Mouse (Mus musculus) layer of hippocampus, adult 2 months (tissue): ENCODE data around the gene Sh3bp5. TPM values are rescaled to one million over a fixed set of nuclear protein-coding genes. Genes with fewer than 3 reads are reported as not detected.
"Not testable (repeated sequence)": the region's sequence is repeated elsewhere in the genome, so short reads cannot be mapped to it uniquely, and the experiment has no call there.

Experiments used
- DNase-seq, 2 experiments: peaks; one replicate each; pipeline ENCODE4 v3.0.0; 2022; ENCODE audit warnings: low spot score in 2 of 2
- H3K27ac ChIP-seq: fragments of 200-600 bp; 2 replicates; pipeline ENCODE4 v1.8.1; 2022
- H3K4me3 ChIP-seq: fragments of 200-600 bp; 2 replicates; pipeline ENCODE4 v1.8.1; 2022; ENCODE audit warnings: mild to moderate bottlenecking
- CTCF ChIP-seq: fragments of 200-600 bp; conservative IDR thresholded peaks from 2 replicates; pipeline ENCODE4 v1.8.1; 2022; ENCODE audit warnings: antibody characterized with exemption, mild to moderate bottlenecking, moderate library complexity
- long read RNA-seq, 2 experiments: library from polyadenylated mRNA; stranded (forward); transcript quantifications; one replicate each; pipeline ENCODE4 v2.0.0; 2021; ENCODE audit warnings: borderline mapping rate in 2 of 2
- total RNA-seq, 2 experiments: library from RNA; stranded (reverse); gene quantifications; 2 replicates each; pipeline ENCODE4 v1.2.3; 2021

The Sh3bp5 gene
- total RNA-seq, result 100 to 1,000 TPM; 147 to 158 TPM
- long read RNA-seq, experiment 1, transcript Sh3bp5-201 (9 exons, 2,684 nt), result major isoform, 120 of 137 reads
- long read RNA-seq, experiment 1, partial matches to known transcripts, result 6 of 137 reads
- long read RNA-seq, experiment 1, other reads (novel, unspliced or antisense), result 11 of 137 reads
- long read RNA-seq, experiment 2, transcript Sh3bp5-201 (9 exons, 2,684 nt), result major isoform, 148 of 165 reads
- long read RNA-seq, experiment 2, partial matches to known transcripts, result 6 of 165 reads
- long read RNA-seq, experiment 2, other reads (novel, unspliced or antisense), result 11 of 165 reads

- peak; percentile 100 for TF ChIP-seq CTCF
- peak within 1 kb of the TSS; percentile 93 for H3K4me3 ChIP-seq
- H3K27ac ChIP-seq, result peak within 1 kb of the TSS; percentile 97
- DNase-seq, result peak; percentile 87 to 93
These were observed at the start of gene Sh3bp5 for GRCm38 (mm10) chr14:31435930-31436693. TSS of gene Sh3bp5 (minus strand) at chr14:31436078.

GRCm38 (mm10) chr14:31482417-31482816, 46.5 kb upstream of the Sh3bp5 start:
- no peak overlapping the region for H3K27ac ChIP-seq
- DNase-seq, result no peak
- no peak overlapping the region for H3K4me3 ChIP-seq
- TF ChIP-seq CTCF, result no peak

GRCm38 (mm10) chr14:31473297-31473696, 37.4 kb upstream of the Sh3bp5 start:
- TF ChIP-seq CTCF, result peak; percentile 51
- no peak overlapping the region for H3K27ac ChIP-seq
- DNase-seq, result no peak
- no peak overlapping the region for H3K4me3 ChIP-seq

GRCm38 (mm10) chr14:31472451-31473061, 36.7 kb upstream of the Sh3bp5 start:
- peak; percentile 92 for TF ChIP-seq CTCF
- H3K4me3 ChIP-seq, result no peak overlapping the region
- DNase-seq, result peak; percentile 54 to 72
- no peak overlapping the region for H3K27ac ChIP-seq

- peak; percentile 36 for TF ChIP-seq CTCF
- DNase-seq, result no peak
- Histone ChIP-seq H3K27ac (no peak overlapping the region), H3K4me3 (no peak overlapping the region)
These were observed 33.8 kb upstream of the Sh3bp5 start for GRCm38 (mm10) chr14:31469711-31470110.

- TF ChIP-seq CTCF, result peak; percentile 73
- no peak overlapping the region for H3K27ac ChIP-seq
- DNase-seq, result no peak
- H3K4me3 ChIP-seq, result no peak overlapping the region
These were observed 28.3 kb upstream of the Sh3bp5 start for GRCm38 (mm10) chr14:31464176-31464575.

- DNase-seq, result no peak
- no peak overlapping the region for H3K27ac ChIP-seq
- no peak for TF ChIP-seq CTCF
- no peak overlapping the region for H3K4me3 ChIP-seq
These were observed 27.0 kb upstream of the Sh3bp5 start for GRCm38 (mm10) chr14:31462886-31463285.

- DNase-seq, H3K27ac ChIP-seq, H3K4me3 ChIP-seq: not testable (repeated sequence)
- peak; percentile 57 for TF ChIP-seq CTCF
These were observed 26.3 kb upstream of the Sh3bp5 start for GRCm38 (mm10) chr14:31462226-31462625.

GRCm38 (mm10) chr14:31458006-31458405, 22.1 kb upstream of the Sh3bp5 start:
- H3K27ac ChIP-seq, result peak overlapping the region; percentile 87; the same call in 1 of the 2 replicates
- no peak for DNase-seq
- no peak overlapping the region for H3K4me3 ChIP-seq
- TF ChIP-seq CTCF, result no peak

GRCm38 (mm10) chr14:31456064-31456721, 20.3 kb upstream of the Sh3bp5 start:
- Histone ChIP-seq H3K27ac (peak overlapping the region; percentile 87), H3K4me3 (no peak overlapping the region)
- peak; percentile 30 to 38 for DNase-seq
- no peak for TF ChIP-seq CTCF

GRCm38 (mm10) chr14:31454849-31455566, 19.1 kb upstream of the Sh3bp5 start:
- no peak for DNase-seq
- peak; percentile 68 for TF ChIP-seq CTCF
- Histone ChIP-seq H3K27ac (no peak overlapping the region), H3K4me3 (no peak overlapping the region)

- not testable (repeated sequence) for DNase-seq, H3K27ac ChIP-seq, H3K4me3 ChIP-seq
These were observed 18.1 kb upstream of the Sh3bp5 start for GRCm38 (mm10) chr14:31453946-31454345.

- H3K4me3 ChIP-seq, result no peak overlapping the region
- no peak for TF ChIP-seq CTCF
- DNase-seq, result no peak
- no peak overlapping the region for H3K27ac ChIP-seq
These were observed 13.1 kb upstream of the Sh3bp5 start for GRCm38 (mm10) chr14:31448994-31449393.
